In genomic region chr11:113751484-113752084, GRCm38 (mm10) we compare ENCODE assay signal across 8 mouse cellular contexts. TPM values are rescaled to one million over a fixed set of nuclear protein-coding genes. Genes with fewer than 3 reads are reported as not detected.
A peak's percentile ranks its signal among the peaks of the same experiment; 100 is the strongest.
DNase-seq lines count a peak whose midpoint lies in the region; ATAC-seq and TF ChIP-seq lines count a peak whose summit lies in the region.

Gene Cdc42ep4, minus strand, starts transcription at chr11:113751881.

- WGBS in embryonic facial prominence, embryonic 15.5 days = under 1% methylated on average over 44 of the region's 44 CpGs
- WGBS in limb, embryonic 14.5 days = under 1% methylated on average over 41 of the region's 44 CpGs
- under 1% methylated on average over 44 of the region's 44 CpGs for WGBS in midbrain, embryonic 16.5 days
- WGBS in spleen, adult 2 months = under 1% methylated on average over 44 of the region's 44 CpGs

- peaks cover 25% of the 10 kb centered on the region for H3K4me1 ChIP-seq in bone marrow macrophage, adult 2 months (ENCODE audit: control insufficient read depth, insufficient read depth, low read length)
- peaks cover 61% of the 10 kb centered on the region for H3K4me1 ChIP-seq in embryonic facial prominence, embryonic 15.5 days
- H3K4me1 ChIP-seq in limb, embryonic 14.5 days (ENCODE audit: control insufficient read depth, insufficient read depth, low read length) = peaks cover 34% of the 10 kb centered on the region
- H3K4me1 ChIP-seq in midbrain, embryonic 16.5 days (ENCODE audit: control insufficient read depth, insufficient read depth, low read length) = peaks cover 33% of the 10 kb centered on the region
- no peaks in the 10 kb centered on the region for H3K4me1 ChIP-seq in spleen, adult 2 months (ENCODE audit: control insufficient read depth, insufficient read depth, insufficient read length)

- 0 out of 2 replicates have a peak, but pooled peaks cover 3% of the 10 kb centered on the region for H3K36me3 ChIP-seq in embryonic facial prominence, embryonic 15.5 days
- H3K36me3 ChIP-seq in limb, embryonic 14.5 days (ENCODE audit: control insufficient read depth, insufficient read depth, low read length) = peaks cover 12% of the 10 kb centered on the region
- H3K36me3 ChIP-seq in midbrain, embryonic 16.5 days (ENCODE audit: control insufficient read depth, insufficient read depth, low read length) = no peaks in the 10 kb centered on the region
- no peaks in the 10 kb centered on the region for H3K36me3 ChIP-seq in spleen, adult 2 months (ENCODE audit: control insufficient read depth, insufficient read depth, low read length)

- H3K4me2 ChIP-seq in embryonic facial prominence, embryonic 15.5 days (replicated peaks) = peak within 1 kb of the TSS; percentile 78
- H3K4me2 ChIP-seq in limb, embryonic 14.5 days (replicated peaks; ENCODE audit: low read depth, low read length, severe bottlenecking) = peak within 1 kb of the TSS; percentile 75
- peak within 1 kb of the TSS; percentile 75 for H3K4me2 ChIP-seq in midbrain, embryonic 16.5 days (ENCODE audit: low read length)

- peak; percentile 89 for ATAC-seq in embryonic facial prominence, embryonic 15.5 days (ENCODE audit: insufficient number of reproducible peaks, low FRiP score, low TSS enrichment, low read depth)
- ATAC-seq in limb, embryonic 14.5 days (ENCODE audit: low FRiP score, low read depth) = peak; percentile 85
- ATAC-seq in midbrain, embryonic 16.5 days = peak; percentile 91

- peak within 1 kb of the TSS; percentile 85 for H3K27ac ChIP-seq in bone marrow macrophage, adult 2 months (ENCODE audit: insufficient read depth, low read depth, low read length)
- H3K27ac ChIP-seq in embryonic facial prominence, embryonic 15.5 days (replicated peaks) = peak within 1 kb of the TSS; percentile 99
- H3K27ac ChIP-seq in limb, embryonic 14.5 days (replicated peaks; ENCODE audit: low read depth, low read length) = peak within 1 kb of the TSS; percentile 97
- peak within 1 kb of the TSS; percentile 94 for H3K27ac ChIP-seq in midbrain, embryonic 16.5 days (ENCODE audit: low read length)
- H3K27ac ChIP-seq in spleen, adult 2 months (ENCODE audit: insufficient read depth, low read length) = peak within 1 kb of the TSS; percentile 75

- no peak for TF ChIP-seq POLR2A in bone marrow macrophage, adult 2 months (IDR thresholded peaks at IDR 0.05; ENCODE audit: borderline replicate concordance, low read depth, low read length)
- TF ChIP-seq POLR2A in limb, embryonic 14.5 days (IDR thresholded peaks at IDR 0.05; ENCODE audit: borderline replicate concordance, extremely low read depth, insufficient read depth, insufficient read length) = peak; percentile 94
- peak; percentile 68 for TF ChIP-seq POLR2A in spleen, adult 2 months (IDR thresholded peaks at IDR 0.05; ENCODE audit: low read depth, low read length)

- H3K9ac ChIP-seq in embryonic facial prominence, embryonic 15.5 days = peak within 1 kb of the TSS; percentile 84
- H3K9ac ChIP-seq in limb, embryonic 14.5 days (ENCODE audit: low read depth, low read length, severe bottlenecking) = peak within 1 kb of the TSS; percentile 88
- peak within 1 kb of the TSS; percentile 89 for H3K9ac ChIP-seq in midbrain, embryonic 16.5 days (ENCODE audit: low read depth, low read length)

- no peaks in the 10 kb centered on the region for H3K27me3 ChIP-seq in embryonic facial prominence, embryonic 15.5 days
- no peaks in the 10 kb centered on the region for H3K27me3 ChIP-seq in limb, embryonic 14.5 days (ENCODE audit: control insufficient read depth, insufficient read depth, low read length)
- H3K27me3 ChIP-seq in midbrain, embryonic 16.5 days (ENCODE audit: control insufficient read depth, insufficient read depth, low read depth, low read length) = no peaks in the 10 kb centered on the region
- no peaks in the 10 kb centered on the region for H3K27me3 ChIP-seq in spleen, adult 2 months (ENCODE audit: control insufficient read depth, insufficient read depth, low read length)

- DNase-seq in B cell, adult 2 months = peak; percentile 78 to 79
- DNase-seq in heart, adult 8-10 months (ENCODE audit: low spot score) = peak; percentile 76
- peak; percentile 78 for DNase-seq in kidney, adult 9 months
- DNase-seq in limb, embryonic 14.5 days (ENCODE audit: low spot score) = peak; percentile 97
- DNase-seq in spleen, adult 2 months (ENCODE audit: low read depth in 1 of 2, low spot score in 2 of 2) = peak; percentile 75 to 80

- no peak for TF ChIP-seq CTCF in bone marrow macrophage, adult 2 months (IDR thresholded peaks at IDR 0.05; ENCODE audit: low read depth, low read length)
- TF ChIP-seq CTCF in spleen, adult 2 months (IDR thresholded peaks at IDR 0.05; ENCODE audit: extremely low read depth, insufficient read depth, insufficient read length, insufficient replicate concordance) = no peak

- no peaks in the 10 kb centered on the region for H3K9me3 ChIP-seq in embryonic facial prominence, embryonic 15.5 days (replicated peaks)
- H3K9me3 ChIP-seq in limb, embryonic 14.5 days (ENCODE audit: control insufficient read depth, low read length) = no peaks in the 10 kb centered on the region
- no peaks in the 10 kb centered on the region for H3K9me3 ChIP-seq in midbrain, embryonic 16.5 days (replicated peaks; ENCODE audit: control insufficient read depth, low read length, poor library complexity, severe bottlenecking)

- peak within 1 kb of the TSS; percentile 89 for H3K4me3 ChIP-seq in bone marrow macrophage, adult 2 months (ENCODE audit: insufficient read depth, low read length)
- H3K4me3 ChIP-seq in embryonic facial prominence, embryonic 15.5 days (replicated peaks) = peak within 1 kb of the TSS; percentile 84
- H3K4me3 ChIP-seq in limb, embryonic 14.5 days (replicated peaks; ENCODE audit: low read length) = peak within 1 kb of the TSS; percentile 90
- H3K4me3 ChIP-seq in midbrain, embryonic 16.5 days (ENCODE audit: low read depth, low read length) = peak within 1 kb of the TSS; percentile 86
- peak within 1 kb of the TSS; percentile 71 for H3K4me3 ChIP-seq in spleen, adult 2 months (ENCODE audit: extremely low read depth, insufficient read depth, insufficient read length)

RNA-seq across cellular contexts. Expression of gene Cdc42ep4, which starts in this region (rescaled TPM):
- 18.3 and 20.9 TPM in 2 replicates for polyA plus RNA-seq in bone marrow macrophage, adult 2 months (2012; ENCODE audit: insufficient read depth, insufficient read length, missing spikeins)
- 82.2 and 86.2 TPM in 2 replicates for polyA plus RNA-seq in embryonic facial prominence, embryonic 15.5 days (2015; fragmentation: Nextera tagmentation; extraction: Ambion mirVana)
- total RNA-seq in heart, adult 8-10 months (2022) = 10 to 100 TPM in 3 of 4 experiments, 1 to 10 TPM in 1; 9.7 to 16.5 (median 14.7) TPM
- polyA plus RNA-seq in limb, embryonic 14.5 days (2012; rRNA removed) = 47.3 and 61.4 TPM in 2 replicates
- polyA plus RNA-seq in limb, embryonic 14.5 days (2014; fragmentation: Nextera tagmentation; extraction: Ambion mirVana) = 49.6 and 57.3 TPM in 2 replicates
- 73.2 and 75.0 TPM in 2 replicates for polyA plus RNA-seq in midbrain, embryonic 16.5 days (2015; fragmentation: Nextera tagmentation; extraction: Ambion mirVana)
- polyA plus RNA-seq in spleen, adult 2 months (2012; rRNA removed) = 20.2 and 20.9 TPM in 2 replicates

Comparison
In these comparisons a context has a peak if more than half of its experiments do, and no peak if none do; other contexts are left out.
1. Peak in every context shown above with its lines: DNase-seq, ATAC-seq, H3K4me3 ChIP-seq and H3K27ac ChIP-seq.